Mouse (Mus musculus) embryo, embryonic 10.5 days (tissue): ENCODE measurements around the gene Cenps.

Experiments
- DNase-seq: peaks from one replicate; pipeline ENCODE4 v3.0.0-alpha.2; 2015; ENCODE audit warnings: low spot score

Gene Cenps

GRCm38 (mm10) chr4:149157415-149157973, 20.1 kb upstream of the Cenps start:
- no peak for DNase-seq

- DNase-seq = no peak
Observed at GRCm38 (mm10) chr4:149155711-149156110, 18.3 kb upstream of the Cenps start.

- no peak for DNase-seq
Observed at GRCm38 (mm10) chr4:149154859-149155258, 17.4 kb upstream of the Cenps start.

- DNase-seq = no peak
Observed at GRCm38 (mm10) chr4:149150721-149151120, 13.3 kb upstream of the Cenps start.

- no peak for DNase-seq
Observed at GRCm38 (mm10) chr4:149150256-149150655, 12.8 kb upstream of the Cenps start.

- DNase-seq = peak; percentile 36
Observed at GRCm38 (mm10) chr4:149149611-149150010, 12.2 kb upstream of the Cenps start.

- no peak for DNase-seq
Observed at GRCm38 (mm10) chr4:149149196-149149595, 11.8 kb upstream of the Cenps start.

- no peak for DNase-seq
Observed at GRCm38 (mm10) chr4:149148084-149148483, 10.7 kb upstream of the Cenps start.

GRCm38 (mm10) chr4:149147528-149147927, 10.1 kb upstream of the Cenps start:
- DNase-seq = no peak

GRCm38 (mm10) chr4:149145151-149145550, 7.7 kb upstream of the Cenps start:
- DNase-seq = no peak

GRCm38 (mm10) chr4:149144459-149144858, 7.0 kb upstream of the Cenps start:
- DNase-seq = peak; percentile 96

GRCm38 (mm10) chr4:149143594-149143993, 6.2 kb upstream of the Cenps start:
- no peak for DNase-seq

- DNase-seq = no peak
Observed at GRCm38 (mm10) chr4:149138515-149138914, 1.1 kb upstream of the Cenps start.

- DNase-seq = no peak
Observed at GRCm38 (mm10) chr4:149136116-149136850, 1.1 kb downstream of the Cenps start.

GRCm38 (mm10) chr4:149133395-149133794, 4.0 kb downstream of the Cenps start:
- no peak for DNase-seq

- no peak for DNase-seq
Observed at GRCm38 (mm10) chr4:149131789-149132565, 5.5 kb downstream of the Cenps start.

- DNase-seq = no peak
Observed at GRCm38 (mm10) chr4:149131021-149131752, 6.2 kb downstream of the Cenps start.

GRCm38 (mm10) chr4:149128467-149128866, 9.0 kb downstream of the Cenps start:
- no peak for DNase-seq

- DNase-seq = no peak
Observed at GRCm38 (mm10) chr4:149126663-149127062, 10.8 kb downstream of the Cenps start, which contains the start of gene Cort. Gene Cort (minus strand): TSS chr4:149126763.

GRCm38 (mm10) chr4:149126115-149126509, 11.3 kb downstream of the Cenps start:
- DNase-seq = no peak

GRCm38 (mm10) chr4:149125341-149126114, 11.9 kb downstream of the Cenps start:
- no peak for DNase-seq
